Mouse (Mus musculus) heart, embryonic 14.5 days (tissue): ENCODE data around the gene Nt5c3. TPM values are rescaled to one million over a fixed set of nuclear protein-coding genes. Genes with fewer than 3 reads are reported as not detected.

ENCODE experiments used
- ATAC-seq: fragments of 200-750 bp; cut with Nextera tagmentation; 2 replicates; pipeline ENCODE4 v1.8.0; 2017; ENCODE audit warnings: low read depth, moderate TSS enrichment; ENCODE audit not compliant: insufficient number of reproducible peaks, insufficient read depth, low FRiP score
- H3K27ac ChIP-seq, 2 experiments: fragments of 200-500 bp in 1 of 2; fragments of 300-500 bp in 1 of 2; sonication (generic) in 1 of 2; replicated peaks in 1 of 2; 2 replicates each; pipeline ENCODE4 v1.5.1; 2012 to 2014; ENCODE audit warnings: low read depth in 2 of 2, low read length in 2 of 2, control low read depth in 1 of 2, mild to moderate bottlenecking in 1 of 2, mixed read lengths in 1 of 2; ENCODE audit not compliant: control insufficient read depth in 1 of 2, insufficient read depth in 1 of 2
- H3K27me3 ChIP-seq: fragments of 300-500 bp; sonication (generic); 2 replicates; pipeline ENCODE4 v1.6.1; 2014; ENCODE audit warnings: mild to moderate bottlenecking, low read length, control low read depth; ENCODE audit not compliant: control insufficient read depth, insufficient read depth
- H3K36me3 ChIP-seq: fragments of 300-500 bp; sonication (generic); 2 replicates; pipeline ENCODE4 v1.6.1; 2014; ENCODE audit warnings: mild to moderate bottlenecking, control low read depth, low read length, mixed read lengths; ENCODE audit not compliant: control insufficient read depth, insufficient read depth
- H3K4me1 ChIP-seq, 2 experiments: fragments of 200-500 bp in 1 of 2; fragments of 300-500 bp in 1 of 2; sonication (generic) in 1 of 2; 2 replicates each; pipeline ENCODE4 v1.6.1; 2012 to 2014; ENCODE audit warnings: low read length in 2 of 2, control low read depth in 1 of 2, mixed read lengths in 1 of 2; ENCODE audit not compliant: control insufficient read depth in 2 of 2, insufficient read depth in 2 of 2
- H3K4me2 ChIP-seq: fragments of 300-500 bp; sonication (generic); 2 replicates; pipeline ENCODE4 v1.6.1; 2014; ENCODE audit warnings: mild to moderate bottlenecking, low read length
- H3K4me3 ChIP-seq, 2 experiments: fragments of 200-500 bp in 1 of 2; fragments of 300-500 bp in 1 of 2; sonication (generic) in 1 of 2; 2 replicates each; pipeline ENCODE4 v1.5.1; 2012 to 2014; ENCODE audit warnings: low read length in 2 of 2, mild to moderate bottlenecking in 2 of 2, control low read depth in 1 of 2, low read depth in 1 of 2, moderate library complexity in 1 of 2; ENCODE audit not compliant: control insufficient read depth in 1 of 2, insufficient read depth in 1 of 2
- H3K9ac ChIP-seq: fragments of 300-500 bp; sonication (generic); 2 replicates; pipeline ENCODE4 v1.6.1; 2014; ENCODE audit warnings: mild to moderate bottlenecking, low read length
- H3K9me3 ChIP-seq: fragments of 300-500 bp; sonication (generic); 2 replicates; pipeline ENCODE4 v1.6.1; 2016; ENCODE audit warnings: low read length, control low read depth; ENCODE audit not compliant: control insufficient read depth
- WGBS: fragments of 180-500 bp; shearing (Covaris S2); extraction: QIAGEN DNeasy Blood & Tissue Kit; methylation state at CpG from one replicate; pipeline ENCODE4 v1.1.7; 2014; 5-methylcytosine and 5-hydroxymethylcytosine counted together
- polyA plus RNA-seq: library from polyadenylated mRNA; unstranded; fragments of >200 nt; fragmentation: Nextera tagmentation; extraction: Ambion mirVana; gene quantifications from 2 replicates; pipeline ENCODE4 v1.2.1, GENCODE M21; 2014

Gene Nt5c3
- polyA plus RNA-seq, 1 experiment from 2014 or later: 74.8 TPM

DNA sequence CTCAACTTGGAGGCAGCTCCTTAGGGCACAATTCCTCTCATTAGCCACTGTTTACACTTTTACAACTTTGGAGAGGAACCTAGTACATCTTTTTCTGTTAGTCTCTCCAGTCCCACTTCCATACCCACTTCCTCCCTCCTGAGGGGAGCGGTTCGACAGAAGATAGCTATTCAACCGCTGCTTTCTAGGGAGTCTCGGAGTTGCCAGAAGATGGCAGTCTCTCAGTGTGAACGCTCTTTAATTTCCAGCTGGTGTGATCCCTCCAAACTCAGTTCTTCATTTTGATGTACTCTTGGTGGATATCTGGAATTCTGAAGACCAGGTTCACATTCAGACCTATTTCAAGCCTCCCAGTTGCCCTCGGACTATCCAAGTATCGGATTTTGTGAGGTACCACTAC, 73.4 kb downstream of the Nt5c3 start:
- Histone ChIP-seq H3K4me2 (no peak overlapping the region), H3K27me3 (no peaks in the 10 kb centered on the region), H3K9me3 (no peaks in the 10 kb centered on the region), H3K4me3 (no peak overlapping the region), H3K4me1 (peaks cover 0 to 17% of the 10 kb centered on the region in 2 experiments; a peak in 2 of 4 replicates), H3K27ac (no peak overlapping the region), H3K9ac (no peak overlapping the region), H3K36me3 (peaks cover 43% of the 10 kb centered on the region)
- no peak for ATAC-seq
- 58% methylated on average over 7 of the region's 7 CpGs for WGBS

- no peak overlapping the region for H3K4me3 ChIP-seq
- H3K27ac ChIP-seq: no peak overlapping the region
- H3K4me1 ChIP-seq: peaks cover 0 to 17% of the 10 kb centered on the region in 2 experiments; a peak in 2 of 4 replicates
- no peak overlapping the region for H3K4me2 ChIP-seq
- no peak overlapping the region for H3K9ac ChIP-seq
- ATAC-seq: no peak
- H3K36me3 ChIP-seq: peaks cover 33% of the 10 kb centered on the region
- no peaks in the 10 kb centered on the region for H3K9me3 ChIP-seq
- WGBS: 78% methylated on average over 3 of the region's 3 CpGs
- no peaks in the 10 kb centered on the region for H3K27me3 ChIP-seq
Measured at GRCm38 (mm10) chr6:56848974-56849373, 74.8 kb downstream of the Nt5c3 start.

GRCm38 (mm10) chr6:56844365-56844764, 79.4 kb downstream of the Nt5c3 start:
- Histone ChIP-seq H3K4me2 (no peak overlapping the region), H3K27me3 (no peaks in the 10 kb centered on the region), H3K27ac (no peak overlapping the region), H3K4me3 (no peak overlapping the region), H3K4me1 (peaks cover 0 to 13% of the 10 kb centered on the region in 2 experiments; a peak in 2 of 4 replicates), H3K9me3 (no peaks in the 10 kb centered on the region), H3K36me3 (peaks cover 20% of the 10 kb centered on the region), H3K9ac (no peak overlapping the region)
- WGBS: 62% methylated on average over 2 of the region's 2 CpGs
- ATAC-seq: no peak

GRCm38 (mm10) chr6:56843229-56843628, 80.5 kb downstream of the Nt5c3 start:
- 81% methylated on average over 3 of the region's 3 CpGs for WGBS
- H3K27ac ChIP-seq: no peak overlapping the region
- H3K36me3 ChIP-seq: peaks cover 20% of the 10 kb centered on the region

DNA sequence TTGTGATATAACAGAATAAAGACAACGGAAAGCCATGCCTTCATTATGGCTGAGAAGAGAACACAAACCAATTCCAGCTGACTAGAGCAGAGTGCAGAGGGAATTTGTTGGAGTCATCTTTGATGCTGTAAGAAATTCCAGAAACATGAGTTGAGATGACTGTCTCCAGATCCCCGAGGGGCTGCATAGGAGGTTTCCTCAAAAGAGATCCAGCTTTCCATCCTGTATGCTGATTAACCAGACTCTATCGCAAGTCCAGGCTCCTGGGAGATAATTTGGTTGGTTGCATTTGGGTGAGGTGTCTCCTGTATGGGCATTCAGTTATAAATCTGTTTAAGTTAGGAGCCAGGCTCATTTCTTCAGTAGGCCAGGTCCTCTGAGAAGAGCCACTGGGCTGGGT, 86.1 kb downstream of the Nt5c3 start:
- Histone ChIP-seq H3K36me3 (peaks cover 42% of the 10 kb centered on the region), H3K4me3 (no peak overlapping the region), H3K27me3 (no peaks in the 10 kb centered on the region), H3K4me2 (no peak overlapping the region), H3K4me1 (peaks cover 0 to 3% of the 10 kb centered on the region in 2 experiments; a peak in 2 of 4 replicates), H3K9ac (no peak overlapping the region), H3K27ac (no peak overlapping the region), H3K9me3 (no peaks in the 10 kb centered on the region)
- no peak for ATAC-seq
- 77% methylated on average over 3 of the region's 3 CpGs for WGBS

More at GRCm38 (mm10) chr6:56843229-56843628, 80.5 kb downstream of the Nt5c3 start:
- H3K4me2 ChIP-seq: no peak overlapping the region
- no peak for ATAC-seq
- H3K9ac ChIP-seq: no peak overlapping the region
- no peaks in the 10 kb centered on the region for H3K9me3 ChIP-seq
- peaks cover 0 to 2% of the 10 kb centered on the region in 2 experiments; a peak in 2 of 4 replicates for H3K4me1 ChIP-seq
- H3K4me3 ChIP-seq: no peak overlapping the region
- no peaks in the 10 kb centered on the region for H3K27me3 ChIP-seq

- Histone ChIP-seq H3K4me3 (no peak overlapping the region), H3K27me3 (no peaks in the 10 kb centered on the region), H3K9ac (no peak overlapping the region), H3K9me3 (no peaks in the 10 kb centered on the region), H3K36me3 (peaks cover 42% of the 10 kb centered on the region), H3K27ac (no peak overlapping the region), H3K4me2 (no peak overlapping the region), H3K4me1 (peaks cover 0 to 3% of the 10 kb centered on the region in 2 experiments; a peak in 2 of 4 replicates)
- no peak for ATAC-seq
- 91% methylated on average over 12 of the region's 12 CpGs for WGBS
Measured at GRCm38 (mm10) chr6:56837166-56837565, 86.6 kb downstream of the Nt5c3 start.

DNA sequence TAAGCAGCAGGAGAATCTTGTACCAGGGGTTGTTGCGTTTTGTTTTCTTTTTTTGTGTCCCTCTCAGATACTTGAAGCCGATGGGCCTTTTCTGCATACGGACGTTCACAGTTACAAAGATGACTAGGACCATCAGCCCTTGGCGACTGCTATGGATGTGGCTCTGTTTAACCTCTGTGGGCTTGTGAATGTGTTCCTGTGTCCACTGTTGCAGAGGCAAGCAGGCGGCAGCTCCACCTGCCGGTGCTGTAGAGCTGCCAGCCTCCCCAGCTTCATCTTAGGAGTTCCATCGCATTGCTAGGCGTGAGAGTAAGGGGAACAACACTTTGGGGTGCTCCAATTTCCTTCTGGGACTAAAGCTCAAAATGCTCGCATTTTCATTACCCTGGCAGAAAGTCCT, 88.2 kb downstream of the Nt5c3 start:
- no peaks in the 10 kb centered on the region for H3K9me3 ChIP-seq
- no peak for ATAC-seq
- WGBS: 86% methylated on average over 10 of the region's 10 CpGs
- no peak overlapping the region for H3K9ac ChIP-seq
- H3K27me3 ChIP-seq: no peaks in the 10 kb centered on the region
- H3K4me2 ChIP-seq: no peak overlapping the region
- no peak overlapping the region for H3K4me3 ChIP-seq
- H3K4me1 ChIP-seq: peaks cover 0 to 3% of the 10 kb centered on the region in 2 experiments; a peak in 2 of 4 replicates
- H3K27ac ChIP-seq: no peak overlapping the region
- H3K36me3 ChIP-seq: peaks cover 39% of the 10 kb centered on the region

GRCm38 (mm10) chr6:56834769-56835168, 89.0 kb downstream of the Nt5c3 start:
- Histone ChIP-seq H3K36me3 (peaks cover 31% of the 10 kb centered on the region), H3K4me1 (peaks cover 0 to 3% of the 10 kb centered on the region in 2 experiments; a peak in 2 of 4 replicates), H3K27ac (no peak overlapping the region), H3K9me3 (no peaks in the 10 kb centered on the region), H3K4me3 (no peak overlapping the region), H3K9ac (no peak overlapping the region), H3K27me3 (no peaks in the 10 kb centered on the region), H3K4me2 (no peak overlapping the region)
- WGBS: 61% methylated on average over 5 of the region's 5 CpGs
- no peak for ATAC-seq
